Mouse (Mus musculus) heart, adult 8-10 months (tissue): ENCODE results near the gene Apol9b. TPM values are rescaled to one million over a fixed set of nuclear protein-coding genes. Genes with fewer than 3 reads are reported as not detected.

ENCODE experiments used
- DNase-seq: peaks from one replicate; pipeline ENCODE4 v3.0.0; 2022; ENCODE audit warnings: low spot score
- total RNA-seq, 4 experiments: library from RNA; stranded (reverse); gene quantifications; 2 replicates each; pipeline ENCODE4 v1.2.4; 2022

The Apol9b gene
- total RNA-seq, 4 experiments from 2014 or later, result 0.19 to 0.34 (median 0.22) TPM; not detected in 1

GRCm38 (mm10) chr15:77746326-77746725 lies 17.5 kb downstream of the Apol9b start:
- DNase-seq, result no peak

- no peak for DNase-seq
Observed at GRCm38 (mm10) chr15:77748414-77748813, 19.6 kb downstream of the Apol9b start.

- no peak for DNase-seq
Observed at GRCm38 (mm10) chr15:77749717-77750116, 20.9 kb downstream of the Apol9b start.

- peak; percentile 47 for DNase-seq
Observed at GRCm38 (mm10) chr15:77750461-77750860, 21.6 kb downstream of the Apol9b start.

GRCm38 (mm10) chr15:77752443-77752842 lies 23.6 kb downstream of the Apol9b start:
- DNase-seq, result no peak

GRCm38 (mm10) chr15:77755132-77755531 lies 26.3 kb downstream of the Apol9b start:
- DNase-seq, result no peak

GRCm38 (mm10) chr15:77756081-77756480 lies 27.2 kb downstream of the Apol9b start:
- no peak for DNase-seq

- DNase-seq, result peak; percentile 46
Observed at GRCm38 (mm10) chr15:77756848-77757247, 28.0 kb downstream of the Apol9b start, which contains the start of gene Apol8. Apol8 (minus strand) TSS chr15:77757003.

GRCm38 (mm10) chr15:77757586-77758226 lies 28.9 kb downstream of the Apol9b start:
- DNase-seq, result no peak

- no peak for DNase-seq
Observed at GRCm38 (mm10) chr15:77760037-77760436, 31.2 kb downstream of the Apol9b start.

- no peak for DNase-seq
Observed at GRCm38 (mm10) chr15:77761083-77761482, 32.2 kb downstream of the Apol9b start.

- no peak for DNase-seq
Observed at GRCm38 (mm10) chr15:77761561-77762380, 32.9 kb downstream of the Apol9b start.

- DNase-seq, result no peak
Observed at GRCm38 (mm10) chr15:77763050-77763449, 34.2 kb downstream of the Apol9b start.

- DNase-seq, result no peak
Observed at GRCm38 (mm10) chr15:77763702-77764101, 34.9 kb downstream of the Apol9b start.

GRCm38 (mm10) chr15:77764391-77765006 lies 35.7 kb downstream of the Apol9b start:
- peak; percentile 88 for DNase-seq

- DNase-seq, result no peak
Observed at GRCm38 (mm10) chr15:77765484-77766093, 36.8 kb downstream of the Apol9b start.

GRCm38 (mm10) chr15:77766981-77767380 lies 38.1 kb downstream of the Apol9b start:
- no peak for DNase-seq

- DNase-seq, result no peak
Observed at GRCm38 (mm10) chr15:77770341-77770740, 41.5 kb downstream of the Apol9b start.

GRCm38 (mm10) chr15:77770942-77771341 lies 42.1 kb downstream of the Apol9b start:
- no peak for DNase-seq

- no peak for DNase-seq
Observed at GRCm38 (mm10) chr15:77773099-77773915, 44.5 kb downstream of the Apol9b start.

GRCm38 (mm10) chr15:77774303-77774702 lies 45.5 kb downstream of the Apol9b start:
- no peak for DNase-seq
